Mouse (Mus musculus) spleen, postnatal 10 days (tissue): ENCODE measurements around the gene Dctn2.
"Not testable (repeated sequence)": the region's sequence is repeated elsewhere in the genome, so short reads cannot be mapped to it uniquely, and the experiment has no call there.

Experiments
- DNase-seq, 2 experiments: peaks; one replicate each; pipeline ENCODE4 v3.0.0; 2021 to 2022; ENCODE audit warnings: low spot score in 2 of 2

Gene Dctn2

GRCm38 (mm10) chr10:127288800-127289572 is 22.8 kb downstream of the Dctn2 start, which contains the start of gene Mbd6:
Gene Mbd6, minus strand, starts transcription at chr10:127289018.
- DNase-seq = peak; percentile 86 to 96

- DNase-seq = peak; percentile 66
Observed at GRCm38 (mm10) chr10:127289573-127290191, 23.5 kb downstream of the Dctn2 start.

GRCm38 (mm10) chr10:127290307-127290929 is 24.2 kb downstream of the Dctn2 start:
- DNase-seq = peak; percentile 97 to 100

GRCm38 (mm10) chr10:127290930-127291880 is 25.0 kb downstream of the Dctn2 start:
- peak; percentile 76 for DNase-seq

- peak; percentile 27 to 57 for DNase-seq
Observed at GRCm38 (mm10) chr10:127291881-127292638, 25.9 kb downstream of the Dctn2 start.

GRCm38 (mm10) chr10:127292987-127293538 is 26.9 kb downstream of the Dctn2 start:
- DNase-seq = no peak

- DNase-seq = no peak
Observed at GRCm38 (mm10) chr10:127293590-127294113, 27.5 kb downstream of the Dctn2 start.

GRCm38 (mm10) chr10:127294895-127295510 is 28.8 kb downstream of the Dctn2 start:
- no peak for DNase-seq

GRCm38 (mm10) chr10:127295986-127296794 is 30.0 kb downstream of the Dctn2 start:
- DNase-seq = no peak

GRCm38 (mm10) chr10:127297015-127297871 is 31.1 kb downstream of the Dctn2 start:
- no peak for DNase-seq

- no peak for DNase-seq
Observed at GRCm38 (mm10) chr10:127300361-127300760, 34.2 kb downstream of the Dctn2 start.

- DNase-seq = no peak
Observed at GRCm38 (mm10) chr10:127303136-127303535, 37.0 kb downstream of the Dctn2 start.

GRCm38 (mm10) chr10:127309167-127309566 is 43.0 kb downstream of the Dctn2 start:
- not testable (repeated sequence) for DNase-seq

GRCm38 (mm10) chr10:127310523-127311475 is 44.6 kb downstream of the Dctn2 start:
- DNase-seq = peak; percentile 50 to 53

GRCm38 (mm10) chr10:127311476-127312355 is 45.5 kb downstream of the Dctn2 start, which contains the start of gene Mars:
Gene Mars, minus strand, starts transcription at chr10:127311786.
- peak; percentile 86 to 94 for DNase-seq

- peak; percentile 86 to 89 for DNase-seq
Observed at GRCm38 (mm10) chr10:127312356-127312676, 46.1 kb downstream of the Dctn2 start.
